Mouse (Mus musculus): ENCODE measurements around the gene Rab3gap1.
A peak's percentile ranks its signal among the peaks of the same experiment; 100 is the strongest.

Rab3gap1 gene

GRCm38 (mm10) chr1:127868300-127869261, at the start of gene Rab3gap1:
TSS of gene Rab3gap1 (plus strand) at chr1:127868773.
- peak; percentile 89 for DNase-seq (ENCODE audit: low spot score)

GRCm38 (mm10) chr1:127827325-127827724, 41.2 kb upstream of the Rab3gap1 start:
- DNase-seq (ENCODE audit: low spot score) = peak; percentile 72

- DNase-seq (ENCODE audit: low spot score) = no peak
These were observed 38.2 kb upstream of the Rab3gap1 start for GRCm38 (mm10) chr1:127830215-127830921.

GRCm38 (mm10) chr1:127833714-127834113, 34.9 kb upstream of the Rab3gap1 start:
- DNase-seq (ENCODE audit: low spot score) = no peak

- no peak for DNase-seq (ENCODE audit: low spot score)
These were observed 34.4 kb upstream of the Rab3gap1 start for GRCm38 (mm10) chr1:127834202-127834601.

- DNase-seq (ENCODE audit: low spot score) = no peak
These were observed 32.0 kb upstream of the Rab3gap1 start for GRCm38 (mm10) chr1:127836619-127837018.

- DNase-seq (ENCODE audit: low spot score) = no peak
These were observed 30.0 kb upstream of the Rab3gap1 start for GRCm38 (mm10) chr1:127838602-127839001.

GRCm38 (mm10) chr1:127845472-127845871, 23.1 kb upstream of the Rab3gap1 start:
- DNase-seq (ENCODE audit: low spot score) = no peak

- DNase-seq (ENCODE audit: low spot score) = no peak
These were observed 18.4 kb upstream of the Rab3gap1 start for GRCm38 (mm10) chr1:127850075-127850610.

- DNase-seq (ENCODE audit: low spot score) = no peak
These were observed 13.9 kb upstream of the Rab3gap1 start, which contains the start of gene Map3k19 for GRCm38 (mm10) chr1:127854486-127855222. TSS of gene Map3k19 (minus strand) at chr1:127855031.

- DNase-seq (ENCODE audit: low spot score) = no peak
These were observed 9.5 kb upstream of the Rab3gap1 start for GRCm38 (mm10) chr1:127858945-127859648.

- no peak for DNase-seq (ENCODE audit: low spot score)
These were observed 8.7 kb upstream of the Rab3gap1 start for GRCm38 (mm10) chr1:127859799-127860400.

GRCm38 (mm10) chr1:127860492-127860891, 8.1 kb upstream of the Rab3gap1 start:
- DNase-seq (ENCODE audit: low spot score) = no peak

- no peak for DNase-seq (ENCODE audit: low spot score)
These were observed 6.7 kb upstream of the Rab3gap1 start for GRCm38 (mm10) chr1:127861900-127862299.

GRCm38 (mm10) chr1:127863806-127864205, 4.8 kb upstream of the Rab3gap1 start:
- DNase-seq (ENCODE audit: low spot score) = no peak

- no peak for DNase-seq (ENCODE audit: low spot score)
These were observed 703 bp downstream of the Rab3gap1 start for GRCm38 (mm10) chr1:127869276-127869675.

- no peak for DNase-seq (ENCODE audit: low spot score)
These were observed 30.8 kb downstream of the Rab3gap1 start for GRCm38 (mm10) chr1:127899401-127899800.

GRCm38 (mm10) chr1:127904774-127905385, 36.3 kb downstream of the Rab3gap1 start:
- DNase-seq (ENCODE audit: low spot score) = peak; percentile 7

- no peak for DNase-seq (ENCODE audit: low spot score)
These were observed 44.5 kb downstream of the Rab3gap1 start for GRCm38 (mm10) chr1:127913116-127913515.

GRCm38 (mm10) chr1:127915316-127915715, 46.7 kb downstream of the Rab3gap1 start:
- DNase-seq (ENCODE audit: low spot score) = no peak
